Mouse (Mus musculus) limb, embryonic 13.5 days (tissue): ENCODE data around the gene Mrgprd. TPM values are rescaled to one million over a fixed set of nuclear protein-coding genes. Genes with fewer than 3 reads are reported as not detected.

Experiments used
- ATAC-seq: fragments of 200-750 bp; cut with Nextera tagmentation; 2 replicates; pipeline ENCODE4 v1.8.0; 2017; ENCODE audit warnings: low read depth, moderate number of reproducible peaks, moderate TSS enrichment; ENCODE audit not compliant: low FRiP score
- H3K27ac ChIP-seq: fragments of 300-500 bp; sonication (generic); 2 replicates; pipeline ENCODE4 v1.5.1; 2015; ENCODE audit warnings: inconsistent platforms, mild to moderate bottlenecking, moderate library complexity
- H3K27me3 ChIP-seq: fragments of 300-500 bp; sonication (generic); 2 replicates; pipeline ENCODE4 v1.6.1; 2015; ENCODE audit warnings: mild to moderate bottlenecking, inconsistent platforms
- H3K36me3 ChIP-seq: fragments of 300-500 bp; sonication (generic); 2 replicates; pipeline ENCODE4 v1.6.1; 2015; ENCODE audit warnings: inconsistent platforms, mild to moderate bottlenecking, moderate library complexity
- H3K4me1 ChIP-seq: fragments of 300-500 bp; sonication (generic); 2 replicates; pipeline ENCODE4 v1.6.1; 2015; ENCODE audit warnings: inconsistent platforms
- H3K4me2 ChIP-seq: fragments of 300-500 bp; sonication (generic); replicated peaks from 2 replicates; pipeline ENCODE4 v1.6.1; 2015; ENCODE audit warnings: inconsistent platforms, mild to moderate bottlenecking, moderate library complexity
- H3K4me3 ChIP-seq: fragments of 300-500 bp; sonication (generic); 2 replicates; pipeline ENCODE4 v1.5.1; 2015; ENCODE audit warnings: moderate library complexity, mild to moderate bottlenecking, inconsistent platforms
- H3K9ac ChIP-seq: fragments of 300-500 bp; sonication (generic); 2 replicates; pipeline ENCODE4 v1.6.1; 2015; ENCODE audit warnings: mild to moderate bottlenecking, inconsistent platforms
- H3K9me3 ChIP-seq: fragments of 300-500 bp; sonication (generic); 2 replicates; pipeline ENCODE4 v1.6.1; 2016; ENCODE audit warnings: inconsistent platforms
- WGBS: fragments of 180-500 bp; shearing (Covaris S2); methylation state at CpG from one replicate; pipeline ENCODE4 v1.1.7; 2015; 5-methylcytosine and 5-hydroxymethylcytosine counted together
- polyA plus RNA-seq: library from polyadenylated mRNA; unstranded; fragments of >200 nt; fragmentation: Nextera tagmentation; extraction: Ambion mirVana; gene quantifications from 2 replicates; pipeline ENCODE4 v1.2.1, GENCODE M21; 2015

The Mrgprd gene
- not detected in 2 replicates for polyA plus RNA-seq

- 90% methylated on average over 6 of the region's 6 CpGs for WGBS
- no peak for ATAC-seq
- Histone ChIP-seq H3K27me3 (no peaks in the 10 kb centered on the region), H3K4me1 (no peaks in the 10 kb centered on the region), H3K9ac (no peak within 1 kb of the TSS), H3K4me2 (no peak within 1 kb of the TSS), H3K9me3 (no peaks in the 10 kb centered on the region), H3K27ac (no peak within 1 kb of the TSS), H3K4me3 (no peak within 1 kb of the TSS), H3K36me3 (no peaks in the 10 kb centered on the region)
Observed at GRCm38 (mm10) chr7:145314785-145315411, at the start of gene Mrgprd. TSS of gene Mrgprd (plus strand) at chr7:145314835.

GRCm38 (mm10) chr7:145266011-145266410 is 48.6 kb upstream of the Mrgprd start:
- no peak for ATAC-seq
- 94% methylated on average over 2 of the region's 2 CpGs for WGBS
- H3K36me3 ChIP-seq = peaks cover 89% of the 10 kb centered on the region

GRCm38 (mm10) chr7:145268890-145269289 is 45.7 kb upstream of the Mrgprd start:
- Histone ChIP-seq H3K9ac (no peak overlapping the region), H3K27ac (no peak overlapping the region), H3K9me3 (no peaks in the 10 kb centered on the region), H3K4me2 (no peak overlapping the region), H3K27me3 (no peaks in the 10 kb centered on the region), H3K4me1 (no peaks in the 10 kb centered on the region), H3K36me3 (peaks cover 96% of the 10 kb centered on the region), H3K4me3 (no peak overlapping the region)
- WGBS = 87% methylated on average over 7 of the region's 7 CpGs
- ATAC-seq = no peak

More at GRCm38 (mm10) chr7:145266011-145266410, 48.6 kb upstream of the Mrgprd start:
- no peak overlapping the region for H3K9ac ChIP-seq
- no peaks in the 10 kb centered on the region for H3K9me3 ChIP-seq
- H3K27ac ChIP-seq = no peak overlapping the region
- no peak overlapping the region for H3K4me2 ChIP-seq
- no peak overlapping the region for H3K4me3 ChIP-seq
- H3K4me1 ChIP-seq = no peaks in the 10 kb centered on the region
- H3K27me3 ChIP-seq = no peaks in the 10 kb centered on the region

DNA sequence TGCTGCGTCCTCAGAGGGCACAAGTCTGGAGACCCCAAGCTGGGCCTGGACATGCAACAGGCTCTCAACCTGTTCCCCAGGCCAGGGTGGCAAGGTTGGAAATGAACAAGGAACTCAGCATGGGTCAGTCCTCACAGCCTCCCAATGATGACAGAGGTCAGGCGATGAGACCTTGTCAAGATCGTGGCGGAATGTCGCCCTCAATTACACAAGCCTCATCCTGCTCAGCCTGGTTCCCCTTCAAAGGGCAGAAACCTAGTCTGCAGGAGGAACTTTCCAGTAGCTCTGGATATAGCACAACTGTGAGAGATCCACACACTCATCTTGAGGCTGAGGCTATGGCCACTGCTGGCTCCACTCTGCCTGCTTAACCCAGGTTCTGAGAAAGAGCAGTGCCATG is 43.7 kb upstream of the Mrgprd start:
- H3K9ac ChIP-seq = no peak overlapping the region
- no peaks in the 10 kb centered on the region for H3K4me1 ChIP-seq
- no peaks in the 10 kb centered on the region for H3K9me3 ChIP-seq
- H3K27ac ChIP-seq = no peak overlapping the region
- no peaks in the 10 kb centered on the region for H3K27me3 ChIP-seq
- H3K4me2 ChIP-seq = no peak overlapping the region
- no peak for ATAC-seq
- 91% methylated on average over 5 of the region's 5 CpGs for WGBS
- H3K4me3 ChIP-seq = no peak overlapping the region
- H3K36me3 ChIP-seq = peaks cover 96% of the 10 kb centered on the region

DNA sequence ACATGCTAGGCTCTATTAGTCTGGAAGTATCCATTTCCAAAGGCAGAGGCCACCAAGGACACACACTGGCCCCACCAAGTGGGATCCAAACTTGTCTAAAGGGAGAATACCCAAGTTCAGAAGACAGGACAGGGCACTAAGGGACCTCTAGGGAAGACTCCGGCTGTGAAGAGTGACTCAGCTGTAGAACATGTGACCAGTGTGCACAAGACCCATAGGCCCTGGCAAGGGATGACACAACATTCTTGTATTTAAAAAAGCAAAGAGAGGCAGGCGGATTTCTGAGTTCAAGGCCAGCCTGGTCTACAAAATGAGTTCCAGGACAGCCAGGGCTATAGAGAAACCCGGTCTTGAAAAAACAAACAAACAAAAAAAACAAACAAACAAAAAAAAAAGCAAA is 39.1 kb upstream of the Mrgprd start:
- Histone ChIP-seq H3K4me1 (no peaks in the 10 kb centered on the region), H3K9me3 (no peaks in the 10 kb centered on the region), H3K36me3 (peaks cover 94% of the 10 kb centered on the region), H3K4me3 (no peak overlapping the region), H3K27me3 (no peaks in the 10 kb centered on the region), H3K4me2 (no peak overlapping the region), H3K27ac (no peak overlapping the region), H3K9ac (no peak overlapping the region)
- ATAC-seq = no peak
- WGBS = 86% methylated on average over 3 of the region's 3 CpGs

- Histone ChIP-seq H3K4me3 (no peak overlapping the region), H3K4me2 (no peak overlapping the region), H3K36me3 (peaks cover 39% of the 10 kb centered on the region), H3K27ac (no peak overlapping the region), H3K27me3 (no peaks in the 10 kb centered on the region), H3K9me3 (no peaks in the 10 kb centered on the region), H3K9ac (no peak overlapping the region), H3K4me1 (peaks cover 20% of the 10 kb centered on the region)
- 69% methylated on average over 4 of the region's 4 CpGs for WGBS
- no peak for ATAC-seq
Observed at GRCm38 (mm10) chr7:145281396-145281795, 33.2 kb upstream of the Mrgprd start.

GRCm38 (mm10) chr7:145283041-145283440 is 31.6 kb upstream of the Mrgprd start:
- ATAC-seq = no peak
- peak overlapping the region; percentile 73 for H3K9ac ChIP-seq
- 36% methylated on average over 4 of the region's 4 CpGs for WGBS

GRCm38 (mm10) chr7:145283487-145284187 is 31.0 kb upstream of the Mrgprd start, which contains the start of gene Tpcn2:
TSS of gene Tpcn2 (minus strand) at chr7:145284011.
- peak within 1 kb of the TSS; percentile 12; the same call in 1 of the 2 replicates for H3K27ac ChIP-seq

More at GRCm38 (mm10) chr7:145283041-145283440, 31.6 kb upstream of the Mrgprd start:
- Histone ChIP-seq H3K27me3 (no peaks in the 10 kb centered on the region), H3K36me3 (peaks cover 24% of the 10 kb centered on the region), H3K4me1 (peaks cover 20% of the 10 kb centered on the region), H3K27ac (peak overlapping the region; percentile 12; the same call in 1 of the 2 replicates), H3K4me2 (peak overlapping the region; percentile 75), H3K9me3 (no peaks in the 10 kb centered on the region), H3K4me3 (peak overlapping the region; percentile 50)

GRCm38 (mm10) chr7:145284293-145284692 is 30.3 kb upstream of the Mrgprd start:
- no peak overlapping the region for H3K27ac ChIP-seq
- WGBS = 59% methylated on average over 3 of the region's 3 CpGs

More at GRCm38 (mm10) chr7:145283487-145284187, 31.0 kb upstream of the Mrgprd start, which contains the start of gene Tpcn2:
- Histone ChIP-seq H3K36me3 (peaks cover 18% of the 10 kb centered on the region), H3K4me3 (peak within 1 kb of the TSS; percentile 50), H3K4me1 (peaks cover 20% of the 10 kb centered on the region), H3K27me3 (no peaks in the 10 kb centered on the region), H3K4me2 (peak within 1 kb of the TSS; percentile 75), H3K9ac (peak within 1 kb of the TSS; percentile 73), H3K9me3 (no peaks in the 10 kb centered on the region)
- ATAC-seq = peak; percentile 96
- 4% methylated on average over 18 of the region's 18 CpGs for WGBS

DNA sequence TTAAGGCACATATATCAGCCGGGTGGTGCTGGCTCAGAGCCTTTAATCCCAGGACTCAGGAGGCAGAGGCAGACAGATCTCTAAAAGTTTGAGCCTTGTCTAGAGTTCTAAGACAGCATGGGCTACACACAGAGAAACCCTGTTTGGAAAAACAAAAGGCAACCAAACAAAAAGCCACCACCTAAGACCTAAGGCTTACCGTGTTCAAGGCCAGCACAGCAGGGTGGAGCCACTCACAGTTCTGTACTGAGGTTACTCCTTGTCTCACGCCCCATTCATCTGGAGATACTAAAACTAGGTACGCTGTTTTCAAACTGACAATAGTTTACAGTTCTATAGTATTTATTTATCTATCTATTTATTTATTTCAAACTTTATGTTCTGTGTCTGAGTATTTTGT is 29.2 kb upstream of the Mrgprd start:
- 80% methylated on average over 4 of the region's 4 CpGs for WGBS
- Histone ChIP-seq H3K4me1 (peaks cover 27% of the 10 kb centered on the region), H3K9me3 (no peaks in the 10 kb centered on the region), H3K27me3 (no peaks in the 10 kb centered on the region), H3K27ac (no peak overlapping the region), H3K4me2 (no peak overlapping the region), H3K36me3 (0 out of 2 replicates have a peak, but pooled peaks cover under 1% of the 10 kb centered on the region), H3K4me3 (no peak overlapping the region), H3K9ac (no peak overlapping the region)
- ATAC-seq = no peak

More at GRCm38 (mm10) chr7:145284293-145284692, 30.3 kb upstream of the Mrgprd start:
- ATAC-seq = no peak
- Histone ChIP-seq H3K9ac (no peak overlapping the region), H3K4me2 (peak overlapping the region; percentile 75), H3K4me1 (peaks cover 21% of the 10 kb centered on the region), H3K4me3 (peak overlapping the region; percentile 50), H3K9me3 (no peaks in the 10 kb centered on the region), H3K36me3 (peaks cover 11% of the 10 kb centered on the region), H3K27me3 (no peaks in the 10 kb centered on the region)

DNA sequence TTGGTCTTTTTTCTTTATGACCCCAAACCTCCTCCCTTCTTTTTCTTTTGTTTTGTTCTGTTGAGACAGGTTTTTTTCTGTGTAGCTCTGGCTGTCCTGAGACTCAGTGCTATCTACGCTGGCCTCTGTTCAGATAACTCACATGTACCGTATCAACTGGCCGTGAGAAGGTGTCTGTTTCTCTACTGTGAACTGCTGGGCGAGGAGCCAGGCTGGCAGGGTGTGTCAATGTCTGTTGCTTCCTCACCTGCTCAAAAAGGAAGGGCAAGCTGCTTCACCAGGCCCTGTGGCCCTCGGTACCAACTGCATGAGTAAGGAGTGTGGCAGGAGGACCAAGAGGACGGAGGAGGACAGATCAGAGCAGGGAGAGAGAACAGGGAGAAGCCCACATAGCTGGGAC is 27.2 kb upstream of the Mrgprd start:
- H3K4me2 ChIP-seq = no peak overlapping the region
- 75% methylated on average over 6 of the region's 6 CpGs for WGBS
- H3K4me1 ChIP-seq = peaks cover 17% of the 10 kb centered on the region
- ATAC-seq = no peak
- H3K27me3 ChIP-seq = no peaks in the 10 kb centered on the region
- H3K9me3 ChIP-seq = no peaks in the 10 kb centered on the region
- no peak overlapping the region for H3K27ac ChIP-seq
- H3K9ac ChIP-seq = no peak overlapping the region
- no peaks in the 10 kb centered on the region for H3K36me3 ChIP-seq
- no peak overlapping the region for H3K4me3 ChIP-seq

DNA sequence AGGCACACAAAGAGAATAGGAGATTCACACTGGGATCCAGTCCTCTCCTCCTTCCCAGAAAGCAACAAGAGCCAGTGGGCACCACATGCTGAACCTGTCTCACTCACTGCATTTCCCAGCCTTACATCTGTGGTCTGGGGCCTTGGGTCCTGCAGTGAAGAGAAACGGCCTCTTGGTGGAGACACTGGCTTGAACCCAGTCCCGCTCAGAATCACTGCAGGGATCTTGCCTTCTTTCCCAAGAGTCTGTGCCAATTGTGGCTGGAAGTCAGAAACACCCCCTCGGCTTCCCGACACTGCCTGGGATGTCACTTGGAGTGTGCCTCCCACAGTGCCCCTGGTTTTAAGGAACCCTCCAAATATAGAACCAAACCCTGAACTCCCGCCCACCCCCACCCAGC is 25.3 kb upstream of the Mrgprd start:
- H3K4me1 ChIP-seq = peaks cover 7% of the 10 kb centered on the region; the same call in 1 of the 2 replicates
- no peak overlapping the region for H3K27ac ChIP-seq
- H3K36me3 ChIP-seq = no peaks in the 10 kb centered on the region
- H3K4me3 ChIP-seq = no peak overlapping the region
- H3K4me2 ChIP-seq = no peak overlapping the region
- WGBS = 20% methylated on average over 5 of the region's 5 CpGs
- H3K9me3 ChIP-seq = no peaks in the 10 kb centered on the region
- no peak overlapping the region for H3K9ac ChIP-seq
- H3K27me3 ChIP-seq = no peaks in the 10 kb centered on the region
- ATAC-seq = no peak
